Mouse (Mus musculus) midbrain, embryonic 13.5 days (tissue): ENCODE measurements at regions not wholly inside any gene's neighbourhood (a gene's known extent, or its start where the extent isn't known, plus 50 kb on each side); places are given as distances from the start of the nearest gene placed in this dataset.
A peak's percentile ranks its signal among the peaks of the same experiment; 100 is the strongest.

Experiments used
- ATAC-seq: fragments of 200-750 bp; cut with Nextera tagmentation; 2 replicates; pipeline ENCODE4 v1.8.0; 2017; ENCODE audit warnings: mild to moderate bottlenecking, moderate TSS enrichment, moderate library complexity
- H3K27ac ChIP-seq: fragments of 300-500 bp; sonication (generic); 2 replicates; pipeline ENCODE4 v1.5.1; 2015; ENCODE audit warnings: inconsistent platforms, mild to moderate bottlenecking, moderate library complexity
- H3K27me3 ChIP-seq: fragments of 300-500 bp; sonication (generic); 2 replicates; pipeline ENCODE4 v1.6.1; 2015; ENCODE audit warnings: mild to moderate bottlenecking, inconsistent platforms
- H3K36me3 ChIP-seq: fragments of 300-500 bp; sonication (generic); 2 replicates; pipeline ENCODE4 v1.6.1; 2015; ENCODE audit warnings: mild to moderate bottlenecking, inconsistent platforms
- H3K4me1 ChIP-seq: fragments of 300-500 bp; sonication (generic); replicated peaks from 2 replicates; pipeline ENCODE4 v1.6.1; 2015; ENCODE audit warnings: inconsistent platforms
- H3K4me2 ChIP-seq: fragments of 300-500 bp; sonication (generic); replicated peaks from 2 replicates; pipeline ENCODE4 v1.6.1; 2015; ENCODE audit warnings: moderate library complexity, mild to moderate bottlenecking, inconsistent platforms
- H3K4me3 ChIP-seq: fragments of 300-500 bp; sonication (generic); replicated peaks from 2 replicates; pipeline ENCODE4 v1.5.1; 2015; ENCODE audit warnings: mild to moderate bottlenecking, inconsistent platforms
- H3K9ac ChIP-seq: fragments of 300-500 bp; sonication (generic); replicated peaks from 2 replicates; pipeline ENCODE4 v1.6.1; 2015; ENCODE audit warnings: mild to moderate bottlenecking, inconsistent platforms
- H3K9me3 ChIP-seq: fragments of 300-500 bp; sonication (generic); 2 replicates; pipeline ENCODE4 v1.6.1; 2016; ENCODE audit warnings: mild to moderate bottlenecking, inconsistent platforms
- WGBS: fragments of 180-500 bp; shearing (Covaris S2); methylation state at CpG from one replicate; pipeline ENCODE4 v1.1.7; 2015; 5-methylcytosine and 5-hydroxymethylcytosine counted together

GRCm38 (mm10) chr6:100517662-100518061 is 153.3 kb downstream of the Shq1 start:
- no peak overlapping the region for H3K27ac ChIP-seq
- H3K36me3 ChIP-seq, result no peaks in the 10 kb centered on the region
- no peak overlapping the region for H3K4me2 ChIP-seq
- H3K4me3 ChIP-seq, result no peak overlapping the region
- no peaks in the 10 kb centered on the region for H3K9me3 ChIP-seq
- H3K9ac ChIP-seq, result no peak overlapping the region
- H3K4me1 ChIP-seq, result peaks cover 26% of the 10 kb centered on the region
- no peak for ATAC-seq
- WGBS, result 54% methylated on average over 6 of the region's 6 CpGs
- peaks cover 37% of the 10 kb centered on the region for H3K27me3 ChIP-seq

DNA sequence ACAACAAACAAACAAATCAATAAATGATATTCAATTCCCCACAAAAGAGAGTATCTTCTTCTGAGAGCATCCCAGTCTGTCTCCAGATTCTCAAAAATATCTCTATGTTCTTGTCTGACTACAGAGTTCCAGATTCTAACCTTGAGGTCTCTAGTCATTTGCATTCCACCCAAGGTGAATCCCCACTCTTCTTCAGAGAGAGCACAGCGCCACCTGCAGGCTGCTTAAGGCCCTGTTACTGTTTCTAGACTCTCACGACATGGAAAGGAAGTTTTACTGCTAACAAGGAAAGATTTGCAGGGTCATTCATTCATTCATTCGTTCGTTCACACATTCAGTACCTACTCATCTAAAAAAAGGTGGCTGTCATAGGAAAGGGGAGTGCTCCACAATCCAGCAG is 158.3 kb downstream of the Shq1 start:
- no peaks in the 10 kb centered on the region for H3K9me3 ChIP-seq
- 56% methylated on average over 4 of the region's 4 CpGs for WGBS
- H3K9ac ChIP-seq, result no peak overlapping the region
- H3K4me3 ChIP-seq, result no peak overlapping the region
- ATAC-seq, result no peak
- no peak overlapping the region for H3K27ac ChIP-seq
- H3K36me3 ChIP-seq, result no peaks in the 10 kb centered on the region
- H3K27me3 ChIP-seq, result peaks cover 34% of the 10 kb centered on the region
- H3K4me1 ChIP-seq, result peaks cover 2% of the 10 kb centered on the region
- no peak overlapping the region for H3K4me2 ChIP-seq

DNA sequence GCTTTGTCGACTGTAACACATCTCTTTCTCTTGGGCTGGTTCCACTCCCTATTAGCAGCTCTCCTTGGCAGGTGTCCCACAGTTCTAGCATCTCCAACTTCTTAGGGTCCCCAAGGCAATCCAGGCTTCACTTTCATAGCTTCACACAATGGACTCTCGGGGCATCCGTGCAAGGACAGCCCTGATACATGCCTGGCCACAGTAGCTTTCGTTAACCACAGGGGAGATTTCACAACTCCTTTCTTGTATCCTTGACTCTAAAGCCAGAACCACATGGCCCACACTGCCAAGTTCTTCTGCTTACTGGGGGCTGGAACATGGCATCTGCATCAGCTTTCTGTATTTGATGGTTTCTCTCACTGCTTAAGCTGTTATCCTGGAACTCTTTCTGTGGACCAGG is 160.3 kb downstream of the Shq1 start:
- WGBS, result 86% methylated on average over 4 of the region's 4 CpGs

GRCm38 (mm10) chr6:100505506-100506247 is 165.3 kb downstream of the Shq1 start:
- Histone ChIP-seq H3K9me3 (no peaks in the 10 kb centered on the region), H3K27me3 (peaks cover 36% of the 10 kb centered on the region), H3K4me1 (peaks cover 22% of the 10 kb centered on the region), H3K4me2 (no peak overlapping the region), H3K36me3 (no peaks in the 10 kb centered on the region), H3K27ac (no peak overlapping the region), H3K9ac (no peak overlapping the region), H3K4me3 (no peak overlapping the region)
- 56% methylated on average over 15 of the region's 15 CpGs for WGBS
- ATAC-seq, result peak; percentile 41

More for the DNA sequence above, 160.3 kb downstream of the Shq1 start:
- no peaks in the 10 kb centered on the region for H3K36me3 ChIP-seq
- H3K4me3 ChIP-seq, result no peak overlapping the region
- no peak overlapping the region for H3K9ac ChIP-seq
- ATAC-seq, result no peak
- 0 out of 2 replicates have a peak, but pooled peaks cover 2% of the 10 kb centered on the region for H3K4me1 ChIP-seq
- no peak overlapping the region for H3K4me2 ChIP-seq
- H3K27ac ChIP-seq, result no peak overlapping the region
- H3K27me3 ChIP-seq, result peaks cover 31% of the 10 kb centered on the region
- H3K9me3 ChIP-seq, result no peaks in the 10 kb centered on the region

GRCm38 (mm10) chr6:100502961-100503782 is 167.8 kb downstream of the Shq1 start:
- Histone ChIP-seq H3K9me3 (no peaks in the 10 kb centered on the region), H3K4me1 (peaks cover 22% of the 10 kb centered on the region), H3K27ac (no peak overlapping the region), H3K4me2 (no peak overlapping the region), H3K9ac (no peak overlapping the region), H3K4me3 (no peak overlapping the region), H3K27me3 (peaks cover 41% of the 10 kb centered on the region), H3K36me3 (no peaks in the 10 kb centered on the region)
- 67% methylated on average over 14 of the region's 14 CpGs for WGBS
- no peak for ATAC-seq

- no peak for ATAC-seq
- 36% methylated on average over 6 of the region's 6 CpGs for WGBS
- H3K27me3 ChIP-seq, result peaks cover 37% of the 10 kb centered on the region; the same call in 1 of the 2 replicates
These were observed 168.8 kb downstream of the Shq1 start for GRCm38 (mm10) chr6:100502139-100502538.

GRCm38 (mm10) chr6:100500741-100501140 is 170.2 kb downstream of the Shq1 start:
- H3K4me3 ChIP-seq, result no peak overlapping the region
- H3K9me3 ChIP-seq, result no peaks in the 10 kb centered on the region
- H3K27ac ChIP-seq, result no peak overlapping the region
- peaks cover 37% of the 10 kb centered on the region for H3K27me3 ChIP-seq
- no peak for ATAC-seq
- peaks cover 21% of the 10 kb centered on the region for H3K4me1 ChIP-seq
- H3K36me3 ChIP-seq, result no peaks in the 10 kb centered on the region
- WGBS, result 51% methylated on average over 2 of the region's 2 CpGs
- H3K4me2 ChIP-seq, result no peak overlapping the region
- no peak overlapping the region for H3K9ac ChIP-seq

More at GRCm38 (mm10) chr6:100502139-100502538, 168.8 kb downstream of the Shq1 start:
- H3K9me3 ChIP-seq, result no peaks in the 10 kb centered on the region
- no peak overlapping the region for H3K4me2 ChIP-seq
- no peaks in the 10 kb centered on the region for H3K36me3 ChIP-seq
- no peak overlapping the region for H3K9ac ChIP-seq
- H3K4me3 ChIP-seq, result no peak overlapping the region
- H3K4me1 ChIP-seq, result peaks cover 22% of the 10 kb centered on the region
- no peak overlapping the region for H3K27ac ChIP-seq

DNA sequence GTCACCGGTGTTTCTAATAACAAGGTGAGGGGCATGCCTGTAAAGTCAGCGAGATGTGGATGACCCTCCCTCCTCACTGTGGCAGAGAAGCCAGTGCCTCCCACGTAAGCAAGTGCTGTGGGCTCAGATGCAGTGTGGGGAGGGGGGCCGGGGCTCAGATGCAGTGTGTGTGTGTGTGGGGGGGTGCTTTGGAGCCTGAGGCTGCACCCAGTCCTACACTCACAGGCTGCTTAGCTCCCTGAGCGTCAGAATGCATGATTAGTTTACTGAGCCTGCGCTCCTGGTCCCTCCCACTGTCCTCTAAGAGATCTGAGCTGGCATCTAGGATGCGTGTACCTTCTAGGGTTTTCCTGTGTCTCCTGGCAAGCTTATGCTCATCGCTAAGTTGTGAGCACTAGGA is 170.9 kb downstream of the Shq1 start:
- no peak overlapping the region for H3K9ac ChIP-seq
- WGBS, result 60% methylated on average over 8 of the region's 8 CpGs
- no peak for ATAC-seq

GRCm38 (mm10) chr6:100498861-100499271 is 172.1 kb downstream of the Shq1 start:
- no peak overlapping the region for H3K9ac ChIP-seq
- ATAC-seq, result no peak
- H3K4me1 ChIP-seq, result peaks cover 25% of the 10 kb centered on the region
- peaks cover 29% of the 10 kb centered on the region for H3K27me3 ChIP-seq
- H3K9me3 ChIP-seq, result no peaks in the 10 kb centered on the region
- no peak overlapping the region for H3K4me3 ChIP-seq
- 17% methylated on average over 4 of the region's 4 CpGs for WGBS
- no peak overlapping the region for H3K4me2 ChIP-seq
- H3K36me3 ChIP-seq, result no peaks in the 10 kb centered on the region
- H3K27ac ChIP-seq, result no peak overlapping the region

More for the DNA sequence above, 170.9 kb downstream of the Shq1 start:
- H3K27me3 ChIP-seq, result peaks cover 37% of the 10 kb centered on the region
- no peak overlapping the region for H3K4me2 ChIP-seq
- no peaks in the 10 kb centered on the region for H3K9me3 ChIP-seq
- H3K4me1 ChIP-seq, result peaks cover 22% of the 10 kb centered on the region
- no peaks in the 10 kb centered on the region for H3K36me3 ChIP-seq
- no peak overlapping the region for H3K4me3 ChIP-seq
- no peak overlapping the region for H3K27ac ChIP-seq

DNA sequence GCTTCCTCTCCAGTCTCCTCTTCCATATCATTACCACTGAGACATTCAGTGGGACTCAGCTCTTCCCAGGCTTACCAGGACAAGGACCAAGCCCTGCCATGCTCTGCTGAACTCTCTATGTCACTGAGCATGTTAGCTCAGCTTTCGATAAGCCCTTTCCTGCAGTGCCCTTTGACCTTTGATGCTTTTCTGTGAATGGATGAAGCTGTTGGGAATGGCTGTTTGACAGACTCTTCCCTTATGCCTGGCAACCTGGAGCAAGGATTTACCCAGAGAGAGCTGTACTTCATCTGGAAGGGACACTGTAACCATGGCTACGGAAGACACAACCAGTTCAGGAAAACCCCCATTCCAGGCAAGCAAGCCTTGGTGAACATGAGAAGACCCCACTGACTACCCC is 172.8 kb downstream of the Shq1 start:
- ATAC-seq, result no peak
- Histone ChIP-seq H3K27me3 (peaks cover 26% of the 10 kb centered on the region), H3K27ac (no peak overlapping the region), H3K9me3 (no peaks in the 10 kb centered on the region), H3K4me3 (no peak overlapping the region), H3K9ac (no peak overlapping the region), H3K4me1 (peaks cover 22% of the 10 kb centered on the region), H3K36me3 (no peaks in the 10 kb centered on the region), H3K4me2 (no peak overlapping the region)
- WGBS, result 38% methylated on average over 2 of the region's 2 CpGs

DNA sequence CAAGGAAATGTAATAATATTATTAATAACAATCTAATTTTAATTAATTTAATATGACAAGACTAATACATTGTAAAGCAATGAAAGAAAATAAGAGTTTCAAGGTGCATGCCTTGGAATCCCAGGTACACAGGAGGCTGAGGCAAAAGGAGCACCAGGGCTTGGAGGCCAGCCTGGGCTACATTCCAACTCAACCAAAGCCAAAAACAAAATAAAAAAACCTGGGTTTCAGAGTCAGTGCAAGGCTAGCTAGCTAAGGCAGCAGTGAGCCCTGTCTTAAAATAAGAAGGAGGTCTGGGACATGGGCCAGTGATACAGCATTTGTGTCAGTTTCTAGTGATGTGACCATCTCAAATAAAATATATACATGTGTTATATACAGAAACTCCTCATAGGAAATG is 174.8 kb downstream of the Shq1 start:
- H3K4me1 ChIP-seq, result 0 out of 2 replicates have a peak, but pooled peaks cover 11% of the 10 kb centered on the region
- no peak for ATAC-seq
- H3K9me3 ChIP-seq, result no peaks in the 10 kb centered on the region

DNA sequence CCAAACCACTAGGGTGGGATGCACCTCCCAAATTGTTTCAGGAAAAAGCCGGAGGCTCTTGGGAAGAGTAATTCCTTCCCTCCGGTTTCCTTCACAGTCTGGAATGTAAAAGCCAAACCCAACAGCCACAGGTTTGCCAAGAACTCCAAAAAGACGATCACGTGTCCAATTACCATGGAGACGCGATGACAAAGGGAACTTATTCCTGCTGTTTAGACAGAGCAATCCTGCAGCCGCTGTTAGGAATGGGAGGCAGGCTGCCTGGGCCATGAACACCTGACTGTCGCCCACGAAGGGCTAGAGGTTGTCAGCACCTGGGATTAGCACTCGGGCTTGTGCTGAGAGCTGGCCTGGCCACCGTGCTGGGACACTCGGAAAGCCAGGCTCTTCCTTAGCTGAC is 175.8 kb downstream of the Shq1 start:
- peaks cover 16% of the 10 kb centered on the region for H3K27me3 ChIP-seq
- no peak overlapping the region for H3K27ac ChIP-seq
- WGBS, result 47% methylated on average over 12 of the region's 12 CpGs
- no peak overlapping the region for H3K4me3 ChIP-seq
- H3K36me3 ChIP-seq, result no peaks in the 10 kb centered on the region
- H3K4me2 ChIP-seq, result no peak overlapping the region
- H3K9ac ChIP-seq, result no peak overlapping the region
- no peak for ATAC-seq
- H3K9me3 ChIP-seq, result no peaks in the 10 kb centered on the region
- H3K4me1 ChIP-seq, result 0 out of 2 replicates have a peak, but pooled peaks cover 6% of the 10 kb centered on the region

More for the DNA sequence above, 174.8 kb downstream of the Shq1 start:
- H3K4me2 ChIP-seq, result no peak overlapping the region
- no peak overlapping the region for H3K9ac ChIP-seq
- H3K4me3 ChIP-seq, result no peak overlapping the region
- H3K27ac ChIP-seq, result no peak overlapping the region
- peaks cover 16% of the 10 kb centered on the region for H3K27me3 ChIP-seq
- H3K36me3 ChIP-seq, result no peaks in the 10 kb centered on the region
